Mouse (Mus musculus) liver, adult 2 months (tissue): ENCODE measurements around the gene Ap3s2.

Experiments
- CTCF ChIP-seq: fragments of 200-500 bp; IDR thresholded peaks from 2 replicates; pipeline ENCODE4 v1.5.1; 2011; ENCODE audit warnings: low read depth, low read length, control low read depth
- POLR2A ChIP-seq: fragments of 200-500 bp; IDR thresholded peaks from 2 replicates; pipeline ENCODE4 v1.6.1; 2011; ENCODE audit warnings: low read length, control low read depth; ENCODE audit not compliant: insufficient read depth; ENCODE audit errors: extremely low read depth

- TF ChIP-seq CTCF (no peak), POLR2A (no peak)
Measured at GRCm38 (mm10) chr7:79883613-79884334, 36.7 kb downstream of the Ap3s2 start.
